Comparison of ENCODE assay signal across 10 mouse cellular contexts in genomic region chr3:132103020-132103419, GRCm38 (mm10). TPM values are rescaled to one million over a fixed set of nuclear protein-coding genes. Genes with fewer than 3 reads are reported as not detected.
DNase-seq lines count a peak whose midpoint lies in the region; ATAC-seq and TF ChIP-seq lines count a peak whose summit lies in the region.
"Had no signal": no experiment of that assay in that cellular context is flagged by ENCODE, and none has a peak within 500 bp of the region (broad histone marks: within the 10 kb centered on the region; RNA-seq: fewer than 3 reads in every experiment).

No protein-coding gene starts in this region.

- peaks cover 28% of the 10 kb centered on the region for H3K4me1 ChIP-seq in bone marrow macrophage, adult 2 months (ENCODE audit: control insufficient read depth, insufficient read depth, low read length)
- peaks cover 7% of the 10 kb centered on the region; the same call in 1 of the 2 replicates for H3K4me1 ChIP-seq in embryonic facial prominence, embryonic 14.5 days (ENCODE audit: control insufficient read depth, insufficient read depth, low read length)
- H3K4me1 ChIP-seq: liver, embryonic 15.5 days had no signal

- H3K9ac ChIP-seq in embryonic facial prominence, embryonic 14.5 days (ENCODE audit: low read depth, low read length): no peak overlapping the region
- H3K9ac ChIP-seq: liver, embryonic 15.5 days had no signal

- peak overlapping the region; percentile 75 for H3K27ac ChIP-seq in gastrocnemius, adult 2 months
- peak overlapping the region; percentile 94 for H3K27ac ChIP-seq in bone marrow macrophage, adult 2 months (ENCODE audit: insufficient read depth, low read depth, low read length)
- no peak overlapping the region for H3K27ac ChIP-seq in embryonic facial prominence, embryonic 14.5 days (replicated peaks; ENCODE audit: low read depth, low read length)
- H3K27ac ChIP-seq: liver, embryonic 15.5 days had no signal

- H3K27me3 ChIP-seq in embryonic facial prominence, embryonic 14.5 days (replicated peaks; ENCODE audit: control insufficient read depth, insufficient read depth, low read length): no peaks in the 10 kb centered on the region
- H3K27me3 ChIP-seq: liver, embryonic 15.5 days had no signal

- no peaks in the 10 kb centered on the region for H3K36me3 ChIP-seq in embryonic facial prominence, embryonic 14.5 days (ENCODE audit: control insufficient read depth, insufficient read depth, low read length)
- H3K36me3 ChIP-seq: liver, embryonic 15.5 days had no signal

- WGBS in embryonic facial prominence, embryonic 14.5 days: 33% methylated on average over 9 of the region's 9 CpGs

- no peak for TF ChIP-seq POLR2A in bone marrow macrophage, adult 2 months (IDR thresholded peaks at IDR 0.05; ENCODE audit: borderline replicate concordance, low read depth, low read length)

- H3K4me2 ChIP-seq in embryonic facial prominence, embryonic 14.5 days (ENCODE audit: low read depth, low read length): 0 out of 2 replicates have a peak overlapping the region, but pooled peaks have one; percentile 10
- H3K4me2 ChIP-seq: liver, embryonic 15.5 days had no signal

- ATAC-seq in embryonic facial prominence, embryonic 14.5 days (ENCODE audit: low read depth): no peak

- H3K9me3 ChIP-seq in embryonic facial prominence, embryonic 14.5 days (ENCODE audit: control insufficient read depth, low read length): no peaks in the 10 kb centered on the region
- H3K9me3 ChIP-seq: liver, embryonic 15.5 days had no signal

- intact Hi-C loops in gastrocnemius, adult 2 months (cut with DNase I): no loop called here
- intact Hi-C loops in left cerebral cortex, postnatal 36 days (cut with DNase I): no loop called here

- peak; percentile 42 for DNase-seq in gastrocnemius, adult 2 months
- no peak for DNase-seq in gastrocnemius, adult 8-10 months (ENCODE audit: low spot score in 2 of 2)
- DNase-seq in embryonic facial prominence, embryonic 14.5 days (ENCODE audit: low spot score): peak; percentile 39
- peak; percentile 41 to 47 for DNase-seq in left cerebral cortex, postnatal 36 days (ENCODE audit: low spot score in 2 of 2)
- DNase-seq in ovary, postnatal 10 days (ENCODE audit: low spot score): no peak
- DNase-seq in thymus, adult 18-20 months: no peak
- no peak for DNase-seq in c-Kit-positive CD71-positive TER-119-positive erythroid progenitor cells, embryonic 14.5 days (ENCODE audit: low spot score)
- DNase-seq: B cell, adult 2 months had no signal

- H3K4me3 ChIP-seq in gastrocnemius, adult 2 months: peak overlapping the region; percentile 43
- H3K4me3 ChIP-seq in bone marrow macrophage, adult 2 months (ENCODE audit: insufficient read depth, low read length): no peak overlapping the region
- no peak overlapping the region for H3K4me3 ChIP-seq in embryonic facial prominence, embryonic 14.5 days (ENCODE audit: low read depth, low read length)
- H3K4me3 ChIP-seq: liver, embryonic 15.5 days had no signal

- no peak for TF ChIP-seq CTCF in gastrocnemius, adult 2 months (IDR thresholded peaks at IDR 0.05)
- no peak for TF ChIP-seq CTCF in bone marrow macrophage, adult 2 months (IDR thresholded peaks at IDR 0.05; ENCODE audit: low read depth, low read length)

RNA-seq across cellular contexts. Expression of gene Dkk2, which starts 17.9 kb away (rescaled TPM):
- total RNA-seq in gastrocnemius, adult 2 months (2021): 1 to 10 TPM; 3.3 to 5.1 TPM
- 1 to 10 TPM; 5.0 to 8.9 (median 5.6) TPM for total RNA-seq in gastrocnemius, adult 8-10 months (2022)
- polyA plus RNA-seq in bone marrow macrophage, adult 2 months (2012; ENCODE audit: insufficient read depth, insufficient read length, missing spikeins): 0.64 and 0.68 TPM in 2 replicates
- 25.0 and 33.6 TPM in 2 replicates for polyA plus RNA-seq in embryonic facial prominence, embryonic 14.5 days (2014; fragmentation: Nextera tagmentation; extraction: Ambion mirVana)
- 1 to 10 TPM in 1 of 2 experiments, under 1 TPM in 1; 0.79 to 1.2 TPM for total RNA-seq in left cerebral cortex, postnatal 36 days (2021)

Comparison
In these comparisons a context has a peak if more than half of its experiments do, and no peak if none do; other contexts are left out.
1. DNase-seq: peak in gastrocnemius, adult 2 months (single experiment), embryonic facial prominence, embryonic 14.5 days (single experiment) and left cerebral cortex, postnatal 36 days (2 of 2); none in gastrocnemius, adult 8-10 months (0 of 2), ovary, postnatal 10 days (single experiment), thymus, adult 18-20 months (0 of 2) and c-Kit-positive CD71-positive TER-119-positive erythroid progenitor cells, embryonic 14.5 days (single experiment).